Mouse (Mus musculus): Measurements from ENCODE around the gene Panx1. TPM values are rescaled to one million over a fixed set of nuclear protein-coding genes. Genes with fewer than 3 reads are reported as not detected.

The Panx1 gene
- 10 to 100 TPM in 6 of 26 experiments, 1 to 10 TPM in 19, under 1 TPM in 1; 0.73 to 18.3 (median 5.8) TPM for total RNA-seq (2018; cell fraction: chromatin; rRNA removed)
- 10 to 100 TPM in 24 of 26 experiments, 1 to 10 TPM in 2; 9.7 to 27.2 (median 14.5) TPM for total RNA-seq (2018; cell fraction: cytosol; rRNA removed)
- total RNA-seq (2018; cell fraction: nucleus; rRNA removed) = 10 to 100 TPM in 11 of 26 experiments, 1 to 10 TPM in 15; 4.5 to 20.9 (median 9.1) TPM
- 16.0 to 28.2 TPM (median 27.1 TPM) in 3 replicates for polyA plus RNA-seq (2018)

DNA sequence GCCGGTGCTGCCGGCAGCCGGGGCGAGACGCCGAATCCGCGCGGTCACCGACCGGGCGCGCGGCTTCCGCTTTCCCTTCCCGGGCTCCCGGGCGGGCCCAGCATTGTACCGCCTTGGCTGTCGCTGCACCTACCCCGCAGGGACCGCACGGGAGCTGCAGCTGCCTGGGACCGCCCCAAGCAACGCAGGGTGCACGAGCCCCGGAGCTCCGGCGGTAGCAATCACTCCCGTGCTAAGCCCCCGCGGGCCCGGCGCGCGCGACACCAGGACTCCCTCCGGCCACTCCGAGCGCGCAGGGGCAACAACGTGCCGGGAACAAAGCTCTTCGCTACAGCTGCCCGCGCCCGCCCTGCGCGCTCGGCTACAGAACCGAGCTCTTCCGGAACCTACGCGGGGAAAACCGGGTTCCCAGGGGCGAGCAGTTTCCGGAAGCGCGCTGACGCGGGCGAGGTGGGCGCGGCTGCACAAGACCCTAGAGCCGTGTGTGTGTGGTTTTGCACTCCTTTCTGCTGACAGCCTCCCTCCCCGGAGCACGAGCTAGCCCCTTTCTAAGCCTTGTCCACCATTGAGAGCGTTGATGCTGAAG is at the start of gene Panx1:
TSS of gene Panx1 (minus strand) at position 395 of the 586 bp plus-strand sequence.
- peaks cover 46% of the 10 kb centered on the region for H3K79me2 ChIP-seq (ENCODE audit: inconsistent target)
- H3K27ac ChIP-seq = peak within 1 kb of the TSS; percentile 13; the same call in 1 of the 2 replicates
- peak within 1 kb of the TSS; percentile 52 for H3K4me3 ChIP-seq (ENCODE audit: inconsistent target)
- H3K36me3 ChIP-seq (ENCODE audit: inconsistent target) = no peaks in the 10 kb centered on the region
- WGBS (ENCODE audit: missing documents) = under 1% methylated on average over 59 of the region's 68 CpGs

DNA sequence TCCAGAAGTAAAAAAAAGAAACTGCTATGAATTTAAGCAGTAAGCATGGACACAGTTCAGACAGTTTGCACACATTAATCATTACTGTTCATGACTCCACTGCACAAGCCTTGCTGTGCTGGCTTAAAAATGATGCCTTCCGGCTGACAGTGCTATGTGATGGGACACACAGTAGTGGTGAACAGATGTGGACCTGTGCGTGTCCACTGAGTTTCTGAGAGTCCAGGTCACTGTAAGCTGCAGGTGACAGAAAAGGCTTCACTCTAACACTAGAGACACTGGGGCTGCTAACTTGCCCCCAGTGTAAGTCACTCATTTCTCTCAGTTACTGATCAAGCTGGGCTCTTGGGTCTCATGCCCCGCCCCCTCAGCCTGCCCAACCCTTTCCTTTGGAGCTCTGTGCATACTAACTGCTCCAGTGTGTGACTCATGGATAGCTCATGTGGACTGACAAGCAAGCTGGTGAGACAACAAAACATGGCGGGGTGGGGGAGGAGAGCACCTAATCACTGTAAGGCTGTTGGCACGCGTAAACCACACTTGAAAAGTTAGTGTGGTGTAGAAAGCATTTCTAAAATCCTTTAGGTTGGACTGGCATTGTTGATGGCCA is 23.5 kb upstream of the Panx1 start:
- Histone ChIP-seq H3K36me3 (ENCODE audit: inconsistent target) (no peaks in the 10 kb centered on the region), H3K4me3 (ENCODE audit: inconsistent target) (no peak overlapping the region), H3K79me2 (ENCODE audit: inconsistent target) (no peaks in the 10 kb centered on the region), H3K27ac (no peak overlapping the region)
- 91% methylated on average over 6 of the region's 6 CpGs for WGBS (ENCODE audit: missing documents)

DNA sequence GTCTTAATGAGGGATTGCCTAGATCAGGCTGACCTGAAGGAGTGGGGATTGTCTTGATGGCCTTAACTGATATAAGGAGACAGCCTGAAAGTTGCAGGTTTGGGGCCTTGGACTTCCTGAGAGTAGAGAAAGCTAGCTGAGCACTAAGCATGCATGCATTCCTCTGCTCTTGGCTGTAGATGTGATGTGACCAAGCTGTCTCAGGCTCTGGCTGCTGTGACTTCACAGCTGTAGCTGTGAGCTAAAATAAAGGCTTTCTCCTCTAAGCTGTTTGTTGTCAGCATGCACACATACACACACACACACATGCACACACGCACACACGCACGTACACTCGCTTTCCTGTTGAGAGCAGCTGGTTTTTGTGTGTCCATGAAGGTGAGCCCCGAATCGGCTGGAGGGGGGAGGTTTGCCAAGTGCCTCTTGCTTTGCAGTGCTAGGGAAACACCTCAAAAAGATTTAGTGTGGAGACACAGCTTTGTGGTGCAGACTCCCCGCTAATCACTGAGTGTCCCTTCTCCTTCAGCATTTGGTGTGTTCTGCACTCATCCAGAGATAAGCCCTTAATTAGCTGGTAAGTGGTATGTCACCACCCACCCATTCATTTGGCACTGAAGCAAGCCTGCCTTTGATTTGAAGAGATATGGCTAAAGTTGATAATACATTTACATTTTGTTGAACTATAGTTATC is 22.9 kb upstream of the Panx1 start:
- 86% methylated on average over 7 of the region's 7 CpGs for WGBS (ENCODE audit: missing documents)
- no peak overlapping the region for H3K4me3 ChIP-seq (ENCODE audit: inconsistent target)
- no peak overlapping the region for H3K27ac ChIP-seq
- H3K36me3 ChIP-seq (ENCODE audit: inconsistent target) = no peaks in the 10 kb centered on the region
- H3K79me2 ChIP-seq (ENCODE audit: inconsistent target) = no peaks in the 10 kb centered on the region

DNA sequence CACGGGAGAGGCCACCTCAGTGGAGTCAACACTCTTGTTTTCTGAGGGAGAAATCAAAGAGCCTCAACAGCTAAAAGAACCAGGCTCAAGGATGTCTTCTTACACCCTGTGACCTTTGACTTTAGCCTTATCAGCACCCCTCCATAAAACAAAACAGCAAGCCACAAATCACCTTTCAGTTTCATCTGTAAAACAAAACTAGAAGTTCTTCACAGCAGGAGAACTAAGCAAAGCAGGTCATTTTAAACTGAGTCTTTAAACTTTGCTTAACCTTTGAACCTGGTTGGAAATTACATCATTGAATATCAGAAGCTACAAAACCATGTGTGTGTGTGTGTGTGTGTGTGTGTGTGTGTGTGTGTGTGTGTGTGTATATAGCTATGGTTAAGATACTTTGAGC is 18.9 kb upstream of the Panx1 start:
- H3K27ac ChIP-seq = no peak overlapping the region
- no peak overlapping the region for H3K4me3 ChIP-seq (ENCODE audit: inconsistent target)
- no peaks in the 10 kb centered on the region for H3K79me2 ChIP-seq (ENCODE audit: inconsistent target)
- WGBS (ENCODE audit: missing documents) = 20% methylated on average over 1 of the region's 1 CpGs
- H3K36me3 ChIP-seq (ENCODE audit: inconsistent target) = no peaks in the 10 kb centered on the region

DNA sequence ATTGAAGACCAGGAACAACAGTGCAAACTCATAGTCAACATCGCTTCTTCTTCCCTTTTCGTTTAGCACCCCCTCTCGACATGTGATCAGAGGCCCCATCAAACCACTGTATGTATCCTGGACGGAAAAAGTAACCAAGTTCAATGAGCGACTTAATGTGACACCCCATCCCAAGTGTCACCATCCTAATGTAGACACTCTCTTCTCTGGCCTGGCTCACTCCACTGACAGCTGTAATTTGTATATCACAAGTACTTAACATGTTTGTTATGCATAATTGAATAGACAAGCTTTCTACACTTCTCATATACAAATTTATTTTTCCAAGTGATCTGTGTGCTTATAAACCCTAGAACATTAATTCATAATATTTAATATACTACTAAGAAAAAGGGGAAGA is 15.6 kb upstream of the Panx1 start:
- no peak overlapping the region for H3K4me3 ChIP-seq (ENCODE audit: inconsistent target)
- no peak overlapping the region for H3K27ac ChIP-seq
- 82% methylated on average over 5 of the region's 5 CpGs for WGBS (ENCODE audit: missing documents)
- no peaks in the 10 kb centered on the region for H3K36me3 ChIP-seq (ENCODE audit: inconsistent target)
- no peaks in the 10 kb centered on the region for H3K79me2 ChIP-seq (ENCODE audit: inconsistent target)

DNA sequence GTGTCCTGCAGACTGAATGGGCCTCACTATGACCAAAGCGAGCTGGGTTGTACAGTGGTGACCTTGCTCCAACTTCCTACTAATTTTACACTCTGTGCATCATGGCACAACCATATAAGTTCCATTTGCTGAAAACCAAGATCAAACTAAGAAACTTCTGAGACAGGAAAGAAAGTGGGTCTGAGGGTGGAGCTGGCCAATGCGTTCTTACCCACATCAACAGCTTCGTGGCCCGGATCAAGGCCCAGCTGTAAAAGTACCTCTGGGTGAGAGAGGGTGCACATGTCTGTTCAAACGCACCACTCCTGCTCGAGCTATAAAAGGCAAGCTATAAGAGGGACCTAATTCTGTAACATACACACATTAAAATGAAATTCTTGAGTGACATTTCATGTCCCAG is 14.7 kb upstream of the Panx1 start:
- Histone ChIP-seq H3K27ac (no peak overlapping the region), H3K36me3 (ENCODE audit: inconsistent target) (no peaks in the 10 kb centered on the region), H3K79me2 (ENCODE audit: inconsistent target) (no peaks in the 10 kb centered on the region), H3K4me3 (ENCODE audit: inconsistent target) (no peak overlapping the region)
- WGBS (ENCODE audit: missing documents) = 90% methylated on average over 6 of the region's 6 CpGs

DNA sequence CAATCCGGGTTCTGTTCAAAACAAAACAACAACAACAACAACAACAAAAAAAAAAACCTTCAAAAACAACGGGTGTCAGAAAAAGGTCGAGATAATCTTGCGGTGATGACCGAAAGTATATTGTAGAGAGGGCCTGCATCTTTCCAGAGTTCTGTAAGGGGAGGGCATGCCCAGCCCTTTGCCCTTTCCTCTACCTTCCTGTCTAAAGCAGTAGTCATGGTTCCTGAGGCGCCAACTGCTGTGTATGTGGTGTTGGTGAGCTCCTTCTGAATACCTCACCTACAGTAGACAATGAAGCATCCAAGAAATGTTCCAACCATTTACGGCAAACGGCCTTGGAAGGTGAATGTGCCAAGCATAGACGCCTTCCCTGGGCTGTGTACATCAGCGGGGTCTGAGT is 462 bp upstream of the Panx1 start:
- Histone ChIP-seq H3K36me3 (ENCODE audit: inconsistent target) (no peaks in the 10 kb centered on the region), H3K79me2 (ENCODE audit: inconsistent target) (peaks cover 40% of the 10 kb centered on the region; the same call in 1 of the 2 replicates), H3K27ac (peak overlapping the region; percentile 13; the same call in 1 of the 2 replicates), H3K4me3 (ENCODE audit: inconsistent target) (peak overlapping the region; percentile 51)
- WGBS (ENCODE audit: missing documents) = 22% methylated on average over 7 of the region's 10 CpGs

DNA sequence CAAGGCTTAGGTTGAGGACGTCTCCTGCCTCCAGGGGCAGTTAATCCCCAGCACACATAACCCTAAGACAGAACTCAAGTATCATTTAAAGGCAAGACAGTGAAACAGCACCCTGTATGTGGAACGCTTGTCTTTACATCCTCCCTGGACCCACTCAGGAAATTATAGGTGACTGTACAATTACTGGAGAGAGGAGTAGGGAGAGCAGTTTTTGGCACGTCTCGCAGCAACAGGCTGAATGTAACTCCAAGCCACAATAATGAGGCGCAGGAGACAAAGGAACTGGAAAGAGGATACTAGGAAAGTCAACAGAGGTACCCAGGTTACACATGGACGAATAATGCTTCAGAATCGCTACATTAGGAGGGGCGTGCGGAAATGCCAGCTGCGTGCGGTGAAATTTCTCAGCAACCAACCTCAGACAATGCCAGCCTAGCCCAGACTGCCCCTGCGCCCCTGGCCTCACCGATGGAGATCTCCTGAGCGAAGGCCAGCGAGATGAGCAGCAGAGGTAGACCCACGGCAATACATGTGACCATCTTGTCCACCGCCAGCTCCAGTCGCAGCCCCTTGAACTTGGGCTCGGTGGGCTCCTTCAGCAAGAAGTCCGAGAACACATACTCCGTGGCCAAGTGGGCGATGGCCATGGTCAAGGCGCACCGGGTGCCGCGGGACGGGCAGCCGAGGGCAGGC is 741 bp downstream of the Panx1 start:
- whole genome bisulfite sequencing (ENCODE audit: missing documents) = 3% methylated on average over 28 of the region's 28 CpGs
- peak overlapping the region; percentile 52 for H3K4me3 ChIP-seq (ENCODE audit: inconsistent target)
- no peak overlapping the region for H3K27ac ChIP-seq
- H3K79me2 ChIP-seq (ENCODE audit: inconsistent target) = peaks cover 52% of the 10 kb centered on the region
- no peaks in the 10 kb centered on the region for H3K36me3 ChIP-seq (ENCODE audit: inconsistent target)

DNA sequence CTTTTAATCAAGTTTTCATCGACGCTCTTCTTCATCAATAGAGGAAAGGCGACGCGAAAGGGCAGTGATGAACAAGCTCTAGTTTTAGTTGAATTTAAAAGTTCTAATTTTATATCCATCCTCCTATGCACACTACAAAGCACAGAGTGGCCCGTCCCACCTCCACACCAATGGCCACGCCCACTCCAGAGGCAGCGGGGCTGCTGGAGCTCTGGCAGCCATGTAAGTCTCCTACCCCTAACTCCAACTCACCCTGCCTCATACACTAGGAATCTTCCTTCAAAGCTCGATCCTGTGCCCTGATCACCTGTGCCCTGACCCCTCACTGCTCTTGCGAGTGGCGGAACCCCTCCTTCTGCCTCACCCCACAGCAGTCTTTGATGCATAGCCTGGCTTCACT is 3.7 kb downstream of the Panx1 start:
- Histone ChIP-seq H3K27ac (no peak overlapping the region), H3K79me2 (ENCODE audit: inconsistent target) (peaks cover 60% of the 10 kb centered on the region), H3K4me3 (ENCODE audit: inconsistent target) (no peak overlapping the region), H3K36me3 (ENCODE audit: inconsistent target) (no peaks in the 10 kb centered on the region)
- WGBS (ENCODE audit: missing documents) = 97% methylated on average over 10 of the region's 11 CpGs

DNA sequence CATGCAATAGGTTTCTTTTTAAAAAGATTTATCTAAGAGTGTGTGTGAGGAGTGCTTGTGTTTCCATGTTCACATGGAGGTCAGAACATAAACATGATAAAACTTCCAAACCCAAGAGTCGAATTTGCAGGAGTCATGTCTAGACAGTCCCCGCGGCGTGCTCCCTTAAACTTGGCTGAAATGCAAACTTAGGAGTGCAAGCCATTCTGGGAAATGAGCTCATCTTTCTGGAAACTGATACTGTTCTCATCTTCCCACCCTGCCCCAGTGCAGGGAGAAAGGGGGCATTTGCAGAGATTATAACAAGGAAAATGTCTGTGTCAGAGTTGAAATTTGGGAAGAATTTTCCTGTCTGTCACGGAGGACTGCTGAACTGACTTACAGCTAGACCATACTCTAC is 5.4 kb downstream of the Panx1 start:
- Histone ChIP-seq H3K27ac (no peak overlapping the region), H3K4me3 (ENCODE audit: inconsistent target) (no peak overlapping the region), H3K36me3 (ENCODE audit: inconsistent target) (no peaks in the 10 kb centered on the region), H3K79me2 (ENCODE audit: inconsistent target) (peaks cover 69% of the 10 kb centered on the region)
- WGBS (ENCODE audit: missing documents) = 94% methylated on average over 5 of the region's 5 CpGs

DNA sequence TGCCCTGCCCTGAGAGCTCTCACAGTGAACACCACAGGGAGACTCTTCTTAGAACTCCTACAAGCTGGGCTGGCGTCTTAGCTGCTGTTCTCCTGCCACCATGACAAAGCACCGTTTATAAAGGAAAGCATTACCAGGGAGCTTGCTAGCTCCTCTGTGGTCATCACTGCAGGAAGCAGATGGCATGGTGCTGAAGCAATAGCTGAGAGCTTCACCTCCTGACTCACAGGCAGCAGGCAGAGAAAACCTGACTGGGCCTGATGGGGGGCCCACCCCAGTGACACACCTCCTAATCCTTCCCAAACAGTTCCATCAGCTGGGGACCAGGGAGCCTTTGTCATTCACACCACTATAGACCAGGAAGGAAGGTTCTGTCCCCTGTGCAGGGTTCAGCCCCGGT is 7.6 kb downstream of the Panx1 start:
- H3K27ac ChIP-seq = peak overlapping the region; percentile 61
- no peak overlapping the region for H3K4me3 ChIP-seq (ENCODE audit: inconsistent target)
- H3K36me3 ChIP-seq (ENCODE audit: inconsistent target) = no peaks in the 10 kb centered on the region
- WGBS (ENCODE audit: missing documents) = 31% methylated on average over 3 of the region's 3 CpGs
- H3K79me2 ChIP-seq (ENCODE audit: inconsistent target) = peaks cover 56% of the 10 kb centered on the region

DNA sequence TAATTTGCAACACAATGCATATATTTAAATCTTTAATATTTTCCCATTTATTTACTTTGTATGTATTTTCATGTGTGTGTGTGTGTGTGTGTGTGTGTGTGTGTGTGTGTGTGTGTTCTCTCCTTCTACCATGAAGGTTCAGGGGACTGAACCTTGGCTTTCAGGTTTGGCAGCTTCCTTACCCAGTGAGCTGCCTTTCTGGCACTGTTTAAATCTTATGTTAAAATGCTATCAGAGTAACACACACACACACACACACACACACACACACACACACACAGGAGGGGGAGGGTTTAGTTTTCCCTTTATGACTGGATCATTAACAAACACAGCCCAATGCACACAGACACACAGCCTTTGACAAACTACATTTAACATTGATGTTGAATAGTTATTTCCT is 8.0 kb downstream of the Panx1 start:
- no peaks in the 10 kb centered on the region for H3K36me3 ChIP-seq (ENCODE audit: inconsistent target)
- no peak overlapping the region for H3K4me3 ChIP-seq (ENCODE audit: inconsistent target)
- peaks cover 51% of the 10 kb centered on the region for H3K79me2 ChIP-seq (ENCODE audit: inconsistent target)
- H3K27ac ChIP-seq = peak overlapping the region; percentile 61

DNA sequence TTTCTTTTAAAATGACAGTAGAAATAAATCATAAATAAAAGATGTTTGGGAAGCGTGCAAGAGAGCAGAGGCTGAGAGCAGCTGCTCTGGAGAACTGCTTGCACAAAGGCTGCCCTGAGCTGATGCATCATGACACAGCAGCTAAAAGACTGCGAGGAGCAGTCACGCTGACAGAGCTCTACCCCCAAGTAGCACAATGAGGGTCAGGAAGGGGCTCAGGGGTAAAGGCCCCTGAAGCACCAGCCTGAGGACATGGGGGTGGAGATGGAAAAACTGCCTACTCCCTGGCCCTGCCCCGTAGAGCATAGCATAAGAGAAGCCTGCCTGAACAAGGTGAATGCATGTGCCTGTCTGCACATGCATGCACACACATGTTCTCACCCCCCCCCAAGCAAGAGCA is 8.5 kb downstream of the Panx1 start:
- Histone ChIP-seq H3K27ac (peak overlapping the region; percentile 61), H3K36me3 (ENCODE audit: inconsistent target) (no peaks in the 10 kb centered on the region), H3K4me3 (ENCODE audit: inconsistent target) (no peak overlapping the region), H3K79me2 (ENCODE audit: inconsistent target) (peaks cover 49% of the 10 kb centered on the region)
- WGBS (ENCODE audit: missing documents) = 22% methylated on average over 4 of the region's 4 CpGs

DNA sequence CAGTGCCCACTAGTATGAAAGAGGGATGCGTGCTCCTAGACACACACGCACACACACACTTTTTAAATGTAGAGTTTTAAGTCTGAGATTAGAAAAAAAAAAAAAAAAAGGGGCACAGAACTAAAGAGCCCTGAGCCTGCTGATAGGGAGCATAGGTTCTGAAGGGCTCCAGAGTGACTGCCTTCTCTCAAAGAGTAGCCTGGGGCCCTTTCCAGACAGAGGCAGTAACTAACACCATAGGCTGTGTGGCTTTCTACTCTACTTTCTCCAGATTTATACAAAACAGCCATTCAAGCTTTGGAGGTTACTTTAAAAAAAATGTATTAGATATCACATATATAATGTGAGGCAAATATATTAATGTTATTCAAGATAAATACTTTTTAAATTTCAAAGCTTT is 8.9 kb downstream of the Panx1 start:
- H3K79me2 ChIP-seq (ENCODE audit: inconsistent target) = peaks cover 48% of the 10 kb centered on the region
- peak overlapping the region; percentile 61 for H3K27ac ChIP-seq
- WGBS (ENCODE audit: missing documents) = 90% methylated on average over 2 of the region's 2 CpGs
- H3K4me3 ChIP-seq (ENCODE audit: inconsistent target) = no peak overlapping the region
- H3K36me3 ChIP-seq (ENCODE audit: inconsistent target) = no peaks in the 10 kb centered on the region

Data from macrophage (primary cell).